Mouse (Mus musculus) retina, adult 2 months (tissue): ENCODE data around the gene Psmd5.
A peak's percentile ranks its signal among the peaks of the same experiment; 100 is the strongest.
"Not testable (repeated sequence)": the region's sequence is repeated elsewhere in the genome, so short reads cannot be mapped to it uniquely, and the experiment has no call there.

ENCODE experiments used
- DNase-seq: peaks from one replicate; pipeline ENCODE4 v3.0.0-alpha.2; 2012; ENCODE audit warnings: low read depth, low spot score

Psmd5 gene

DNA sequence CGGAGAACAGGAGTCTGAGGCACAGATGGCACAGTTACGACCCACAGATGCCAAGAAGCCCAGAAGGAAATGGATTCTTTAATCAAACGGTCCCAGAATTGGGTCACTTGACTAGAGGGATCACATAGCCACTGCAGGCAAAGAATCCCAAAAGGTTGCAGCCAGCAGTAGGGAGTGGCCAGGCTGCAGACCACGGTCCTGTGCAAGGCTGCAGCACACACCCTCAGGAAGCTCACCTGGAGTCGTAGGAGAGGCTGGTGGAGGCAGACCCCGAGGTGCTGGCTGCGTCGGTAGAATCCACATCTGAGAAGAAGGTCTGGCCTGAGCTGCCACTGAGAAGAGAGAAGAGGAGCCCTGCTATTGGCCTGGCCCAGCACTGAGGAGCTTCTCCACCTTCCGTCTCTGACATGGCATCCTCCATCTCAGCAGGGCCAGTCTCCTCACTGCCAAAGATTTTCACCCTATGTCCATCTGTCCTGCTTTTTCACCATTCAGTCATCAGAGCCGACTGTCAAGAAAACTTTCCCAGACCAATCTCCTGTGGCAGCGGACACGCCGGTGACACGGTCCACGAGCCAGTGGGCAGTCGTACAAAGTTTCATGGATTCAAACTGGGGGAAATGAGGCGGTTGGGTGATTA, 22.2 kb upstream of the Psmd5 start:
- no peak for DNase-seq

DNA sequence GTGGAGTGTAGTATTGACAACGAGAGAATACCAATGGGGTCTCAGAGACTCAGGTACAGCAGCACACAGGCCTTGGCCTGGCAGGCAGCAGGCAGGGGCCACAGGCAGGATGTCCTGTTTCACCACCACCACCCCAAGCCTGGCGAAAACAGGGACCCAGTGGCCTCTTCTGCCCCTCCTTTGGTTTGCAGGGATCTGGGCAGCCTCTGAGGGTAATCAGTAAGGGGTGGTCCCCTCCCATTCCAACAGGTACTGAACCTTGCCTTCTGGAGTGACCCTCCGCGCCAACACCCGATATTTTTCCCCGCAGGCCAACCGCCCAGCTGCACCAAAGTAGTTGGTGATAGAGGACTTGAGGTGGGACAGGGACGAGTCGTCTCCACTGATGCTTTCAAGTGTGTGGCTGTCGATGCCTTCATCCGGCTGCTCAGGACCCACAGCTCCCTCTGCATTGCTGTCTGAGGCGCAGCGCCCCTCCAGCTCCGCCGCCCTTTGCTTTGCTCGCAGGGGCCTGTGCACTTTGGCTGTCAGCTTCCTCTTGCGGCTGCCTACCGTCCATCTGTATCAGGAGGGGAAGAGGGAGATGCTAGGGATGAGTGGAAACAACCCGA, 20.8 kb upstream of the Psmd5 start:
- DNase-seq: no peak

DNA sequence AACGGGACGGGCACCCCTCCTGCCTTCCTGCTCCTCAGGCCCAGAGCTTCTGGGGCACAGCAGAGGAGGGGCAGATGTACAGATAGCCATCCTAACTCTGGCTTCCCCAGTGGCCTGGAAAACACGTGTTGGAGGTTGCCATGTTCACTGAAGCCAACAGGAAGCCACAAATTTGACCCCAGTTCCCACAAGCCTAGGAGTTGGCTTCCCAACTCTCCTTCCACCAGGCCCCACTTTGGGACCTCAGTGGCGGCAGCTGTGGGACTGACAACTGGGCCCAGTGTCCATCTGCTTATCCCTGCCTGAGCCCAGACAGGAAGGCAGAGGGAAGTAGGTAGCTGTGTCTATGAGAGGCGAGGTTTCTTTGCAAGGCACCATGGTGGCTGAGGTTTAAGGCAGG, 19.2 kb upstream of the Psmd5 start:
- no peak for DNase-seq

DNA sequence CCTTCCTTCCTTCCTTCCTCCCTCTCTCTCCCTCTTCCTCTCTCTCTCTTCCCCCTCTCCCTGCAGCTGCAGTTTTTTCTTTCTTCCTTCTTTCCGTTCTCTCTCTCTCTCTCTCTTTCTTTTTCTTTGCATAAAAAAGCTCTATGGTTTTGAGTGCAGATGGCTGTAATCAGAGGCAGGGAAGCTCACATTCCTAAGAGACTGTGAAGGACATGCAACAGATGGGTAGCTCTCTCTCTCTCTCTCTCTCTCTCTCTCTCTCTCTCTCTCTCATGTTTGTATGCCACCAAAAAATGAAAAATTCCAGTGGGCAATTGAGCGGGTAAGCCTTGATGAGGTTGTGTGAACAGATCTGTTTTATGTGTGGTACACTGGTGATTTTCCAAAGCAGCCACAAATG, 9.4 kb upstream of the Psmd5 start:
- DNase-seq: no peak

DNA sequence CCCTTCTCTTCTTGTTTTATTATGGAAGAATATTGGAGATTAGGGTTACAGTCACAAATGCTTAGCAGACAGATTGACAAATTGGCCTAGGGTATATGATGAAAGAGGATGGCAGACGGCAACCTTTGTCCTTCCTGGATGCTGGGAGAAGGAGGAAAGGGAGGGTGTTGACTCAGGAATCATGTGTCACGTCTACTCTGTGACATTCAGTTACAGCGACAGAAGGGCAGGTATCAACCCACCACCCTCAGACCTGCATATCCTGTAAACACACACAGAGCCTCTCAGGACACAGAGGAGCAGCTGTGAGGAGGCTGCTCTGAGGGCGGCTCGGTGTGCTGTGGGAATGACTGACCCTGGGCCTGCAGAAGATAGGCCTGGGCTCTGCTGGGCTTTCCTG, 8.4 kb upstream of the Psmd5 start:
- DNase-seq: no peak

DNA sequence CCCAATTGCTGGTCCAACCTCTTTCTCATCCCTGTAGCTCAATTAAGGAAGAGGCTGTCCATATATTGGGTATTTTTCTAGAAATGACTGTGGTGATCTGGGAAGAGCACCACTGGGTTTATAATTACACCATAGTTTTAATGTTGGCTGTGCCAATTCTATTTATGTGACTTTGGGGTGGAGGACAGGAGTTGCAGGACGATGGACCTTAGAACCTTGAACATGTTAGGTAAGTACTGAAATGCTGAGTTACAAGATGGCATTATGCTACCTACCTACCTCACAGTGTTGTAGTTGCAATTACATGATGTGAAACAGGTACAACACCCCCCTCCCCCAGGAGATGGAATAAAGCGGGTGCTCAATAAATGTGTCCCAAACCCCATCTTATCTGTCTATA, 8.0 kb upstream of the Psmd5 start:
- DNase-seq: no peak

DNA sequence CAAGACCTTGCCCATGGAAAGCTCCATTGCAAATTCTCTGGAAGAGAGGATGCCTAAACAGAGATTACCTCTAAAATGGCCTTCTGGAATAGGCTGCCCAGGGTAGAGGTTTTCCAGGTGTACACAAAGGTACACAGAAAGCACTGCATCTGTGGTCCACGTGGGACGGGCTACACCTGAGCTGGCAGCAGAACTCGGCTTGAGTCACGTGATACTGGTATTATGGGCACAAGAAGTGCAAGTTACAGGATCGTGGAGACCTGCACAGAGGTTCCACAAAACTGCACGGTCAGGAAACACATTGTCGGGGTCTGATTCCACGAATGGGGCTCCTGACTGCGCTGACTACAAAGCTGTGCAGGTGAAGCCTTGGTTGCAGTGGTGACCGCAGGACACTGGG, 5.3 kb upstream of the Psmd5 start:
- DNase-seq: no peak

DNA sequence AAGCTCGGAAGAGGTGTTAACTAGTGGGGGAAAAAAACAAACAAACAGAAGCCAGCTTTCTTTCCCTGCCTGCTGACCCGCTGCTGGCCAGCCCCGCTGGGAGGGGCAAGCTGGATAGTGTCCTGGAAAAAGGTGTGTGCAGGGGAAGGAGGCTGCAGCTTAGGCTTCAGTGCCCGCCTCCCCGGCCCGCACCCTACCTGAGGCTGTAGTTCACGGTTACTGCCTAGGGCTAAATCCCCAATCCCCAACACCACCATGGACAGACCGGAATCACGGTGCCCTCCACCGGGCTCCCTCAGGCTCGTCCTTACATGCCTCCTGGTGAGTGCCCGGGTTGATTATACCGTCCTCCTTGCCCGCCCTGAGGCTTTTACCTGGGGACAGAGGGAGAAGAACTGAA, 497 bp downstream of the Psmd5 start, which contains the start of gene Cutal:
Cutal (plus strand) TSS at position 126 of the 400 bp plus-strand sequence.
- DNase-seq: no peak

DNA sequence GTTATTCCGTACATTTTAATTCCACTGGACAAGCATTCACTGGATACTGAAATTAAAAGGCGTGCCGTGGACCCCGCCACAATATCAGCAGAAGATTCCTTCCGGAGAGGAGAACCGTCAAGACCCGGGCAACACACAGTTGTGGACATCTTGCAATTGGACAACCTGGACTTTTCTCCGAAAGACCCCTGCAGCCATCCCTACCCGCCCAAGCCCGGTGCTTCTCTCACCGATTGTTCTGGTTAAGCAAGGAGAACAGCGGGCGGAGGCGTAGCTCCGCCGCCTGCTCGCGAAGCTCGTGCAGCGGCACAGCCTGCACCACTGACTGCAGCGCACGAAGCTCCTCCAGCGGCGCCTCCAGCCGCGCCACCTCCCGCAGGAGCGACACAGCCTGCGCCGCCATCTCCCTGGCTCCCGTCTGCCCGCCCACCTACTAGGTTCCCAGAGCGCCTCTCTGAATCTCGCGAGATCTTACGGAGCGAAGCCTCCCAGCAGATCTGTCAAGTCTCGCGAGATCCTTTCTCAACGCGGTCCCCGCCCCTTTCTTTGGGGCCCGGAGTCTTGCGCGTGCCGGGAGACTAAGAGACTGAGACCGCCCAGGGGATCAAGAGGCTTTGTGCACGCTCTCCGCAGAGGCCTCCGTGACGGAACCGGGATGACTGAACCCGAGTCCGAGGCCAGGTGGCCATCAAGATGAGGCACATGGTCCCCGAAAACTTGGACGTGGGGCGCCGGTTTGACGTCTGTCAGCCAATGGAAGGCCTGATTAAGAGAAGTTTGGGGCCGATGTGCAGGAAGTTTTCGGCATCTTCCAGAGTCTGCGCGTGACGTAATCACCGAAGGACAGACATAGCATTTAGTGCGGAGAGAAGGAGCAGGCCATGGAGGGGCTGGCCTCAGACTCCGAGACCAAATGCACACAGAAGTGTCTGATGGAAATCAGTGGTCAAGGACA, 4.0 kb downstream of the Psmd5 start:
- peak; percentile 99 for DNase-seq

DNA sequence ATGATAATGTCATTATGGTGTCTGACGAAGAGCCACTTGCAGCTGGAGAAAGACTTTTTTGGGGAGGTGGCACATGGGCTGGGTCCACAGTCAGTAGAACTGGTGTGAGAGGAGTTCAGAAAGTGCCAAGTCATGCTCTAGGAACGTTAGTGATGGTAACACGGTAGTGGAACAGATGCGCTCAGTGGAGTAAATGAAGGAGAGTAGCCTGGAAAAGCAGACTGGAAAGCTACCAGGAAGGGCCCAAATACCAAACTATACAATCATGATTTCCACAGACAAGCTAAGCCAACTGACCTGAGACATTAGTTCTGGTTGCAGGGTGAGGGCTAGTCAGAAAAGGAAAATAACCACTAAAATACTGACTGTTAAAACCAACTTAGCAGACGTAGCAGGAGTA, 5.1 kb downstream of the Psmd5 start:
- DNase-seq: no peak

DNA sequence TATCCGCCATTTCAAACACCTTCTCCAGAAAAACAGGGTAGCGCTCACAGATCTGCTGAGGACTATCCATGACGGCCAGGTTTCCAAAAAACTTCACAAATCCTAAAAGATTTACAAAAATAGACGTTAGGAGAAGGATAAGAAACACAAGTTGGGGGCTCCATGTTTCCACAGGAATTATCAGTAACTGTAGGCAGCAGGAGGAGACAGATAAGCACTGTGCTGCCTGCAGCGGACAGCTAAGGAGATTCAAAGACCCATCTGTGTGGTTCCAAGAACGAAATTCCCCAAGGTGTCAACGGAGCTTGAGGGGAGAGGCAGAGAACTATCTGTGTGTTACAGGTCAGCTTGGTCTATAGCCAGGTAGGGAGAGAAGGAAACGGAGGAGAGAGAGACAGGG, 17.0 kb downstream of the Psmd5 start:
- DNase-seq: no peak

DNA sequence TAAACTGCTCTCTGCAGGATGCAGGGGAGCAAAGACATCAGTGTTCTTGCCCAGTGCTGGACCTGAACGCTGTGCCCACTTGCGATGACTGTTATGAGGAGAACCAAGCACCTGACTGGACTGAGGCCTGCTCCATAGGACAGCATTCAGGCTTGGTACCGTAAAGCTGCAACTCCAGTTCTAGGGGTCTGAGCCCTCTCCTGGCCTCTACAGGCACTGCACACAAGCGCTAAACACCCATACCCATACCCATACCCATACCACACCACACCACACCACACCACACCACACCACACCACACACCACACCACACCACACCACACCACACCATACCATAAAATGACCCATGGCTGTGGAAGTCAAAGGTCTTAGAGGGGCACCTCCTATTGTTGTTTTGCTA, 19.5 kb downstream of the Psmd5 start:
- DNase-seq: no peak

DNA sequence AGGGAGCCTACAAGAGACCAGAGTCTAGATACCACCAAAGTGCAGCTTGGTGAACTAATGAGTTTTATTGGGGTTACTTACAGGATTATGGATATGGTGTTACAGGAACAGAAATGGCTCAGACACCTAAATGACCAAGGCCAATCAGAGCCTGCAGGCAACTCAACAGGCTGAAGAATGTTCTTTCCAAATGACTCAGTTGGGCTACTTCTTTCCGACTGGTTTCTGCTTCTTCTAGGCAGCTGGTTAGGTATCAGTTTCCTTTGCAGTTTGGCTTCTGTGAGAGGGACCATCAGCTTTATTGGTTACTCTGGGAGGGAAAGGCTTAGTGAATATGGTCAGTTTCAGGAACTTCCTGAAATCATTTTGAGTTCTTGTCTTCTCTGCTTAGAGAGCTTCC, 27.1 kb downstream of the Psmd5 start:
- no peak for DNase-seq

DNA sequence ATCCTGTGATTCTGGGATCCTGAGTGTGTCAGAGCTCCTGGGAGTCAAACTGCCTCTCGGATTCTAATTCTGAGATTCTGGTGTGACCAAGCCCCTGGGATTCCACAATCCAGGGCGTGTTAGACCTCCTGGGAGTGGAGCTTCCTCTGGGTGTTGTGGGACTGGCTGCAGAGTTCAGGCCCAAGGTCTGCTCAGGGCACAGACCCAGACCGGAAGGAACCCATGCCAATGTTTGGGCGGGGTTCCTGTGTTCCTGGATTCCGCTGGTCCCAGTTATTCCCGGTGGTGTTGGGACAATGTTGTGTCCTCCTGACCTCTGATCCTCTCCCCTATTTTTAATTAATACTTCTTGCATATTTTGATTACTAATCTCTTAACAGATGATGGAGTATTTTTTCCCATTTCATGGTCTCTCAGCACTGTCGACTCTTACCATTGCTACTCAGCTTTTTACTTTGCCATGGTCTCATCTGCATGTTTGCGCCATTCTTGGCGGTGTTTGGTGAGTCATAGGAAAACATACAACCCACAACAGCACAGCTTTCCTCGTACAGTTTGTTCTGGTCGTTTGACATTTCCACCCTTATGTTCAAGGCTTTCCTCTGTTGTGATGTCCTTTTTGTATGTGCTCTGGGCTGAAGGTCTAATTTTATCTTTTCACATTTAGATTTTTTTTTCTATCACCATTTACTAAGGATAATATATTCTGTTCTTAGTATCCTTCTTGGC, 31.4 kb downstream of the Psmd5 start:
- DNase-seq: no peak

DNA sequence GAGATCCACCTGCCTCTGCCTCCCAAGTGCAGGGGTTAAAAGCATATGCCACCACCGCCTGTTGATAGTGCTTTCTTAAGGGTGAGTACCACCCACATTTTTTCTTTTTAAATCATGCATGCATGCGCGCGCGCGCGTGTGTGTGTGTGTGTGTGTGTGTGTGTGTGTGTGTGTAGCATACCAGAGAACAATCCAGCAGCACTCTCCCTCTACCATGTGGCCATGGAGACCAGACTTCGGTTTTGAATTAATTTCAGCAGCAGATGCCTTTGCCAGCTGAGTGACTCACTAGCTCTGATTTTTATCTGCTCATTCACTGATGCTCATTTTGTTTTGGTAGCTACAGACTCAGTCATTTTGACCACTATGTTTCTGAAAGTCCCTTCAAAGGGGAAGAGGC, 33.1 kb downstream of the Psmd5 start:
- no peak for DNase-seq

DNA sequence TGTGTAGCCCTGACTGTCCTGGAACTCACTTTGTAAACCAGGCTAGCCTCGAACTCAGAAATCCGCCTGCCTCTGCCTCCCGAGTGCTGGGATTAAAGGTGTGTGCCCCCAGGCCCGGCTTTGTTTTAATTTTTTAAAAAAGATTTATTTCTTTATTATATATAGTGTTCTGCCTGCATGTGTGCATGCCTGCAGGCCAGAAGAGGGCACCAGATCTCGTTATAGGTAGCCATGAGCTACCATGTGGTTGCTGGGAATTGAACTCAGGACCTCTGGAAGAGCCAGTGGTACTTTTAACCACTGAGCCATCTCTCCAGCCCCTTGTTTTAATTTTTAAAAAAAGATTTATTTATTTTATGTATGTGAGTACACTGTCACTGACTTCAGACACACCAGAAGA, 34.6 kb downstream of the Psmd5 start:
- DNase-seq: not testable (repeated sequence)

DNA sequence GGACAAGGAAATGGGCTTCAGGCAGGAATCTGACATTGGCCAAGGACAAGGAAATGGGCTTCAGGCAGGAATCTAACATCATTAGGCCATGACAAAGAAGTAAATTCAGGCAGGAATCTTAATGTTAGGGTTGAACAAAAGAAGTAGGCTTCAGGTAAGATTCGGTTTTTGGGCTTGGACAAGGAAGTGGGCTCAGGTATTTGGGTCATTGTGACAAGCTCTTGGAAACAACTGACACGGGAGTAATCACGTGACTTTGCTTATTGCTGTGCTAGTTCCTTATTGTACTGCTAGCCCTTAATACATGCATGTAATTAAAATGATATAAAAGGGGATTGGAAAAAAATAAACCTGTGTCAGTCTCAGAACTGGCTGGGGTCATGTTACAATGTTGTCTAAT, 39.1 kb downstream of the Psmd5 start:
- no peak for DNase-seq

DNA sequence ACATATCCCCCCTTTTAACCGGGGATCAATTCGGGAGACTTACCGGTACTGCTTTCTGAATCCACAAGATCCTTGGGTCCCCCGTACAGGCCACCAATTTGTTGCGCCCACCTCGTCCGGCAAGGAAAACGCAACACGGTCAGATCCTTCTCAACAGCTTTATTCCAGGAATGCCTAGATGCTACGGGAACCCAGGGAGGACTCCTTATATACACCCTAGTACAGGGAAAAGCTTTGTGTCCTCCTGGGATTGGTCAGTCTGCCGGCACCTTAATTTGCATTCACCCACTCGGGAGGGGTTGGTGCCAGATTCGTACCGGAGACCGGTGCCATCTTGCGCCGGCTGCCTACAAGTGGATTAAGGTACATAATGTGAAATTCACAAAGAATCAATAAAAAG, 41.1 kb downstream of the Psmd5 start:
- DNase-seq: no peak

DNA sequence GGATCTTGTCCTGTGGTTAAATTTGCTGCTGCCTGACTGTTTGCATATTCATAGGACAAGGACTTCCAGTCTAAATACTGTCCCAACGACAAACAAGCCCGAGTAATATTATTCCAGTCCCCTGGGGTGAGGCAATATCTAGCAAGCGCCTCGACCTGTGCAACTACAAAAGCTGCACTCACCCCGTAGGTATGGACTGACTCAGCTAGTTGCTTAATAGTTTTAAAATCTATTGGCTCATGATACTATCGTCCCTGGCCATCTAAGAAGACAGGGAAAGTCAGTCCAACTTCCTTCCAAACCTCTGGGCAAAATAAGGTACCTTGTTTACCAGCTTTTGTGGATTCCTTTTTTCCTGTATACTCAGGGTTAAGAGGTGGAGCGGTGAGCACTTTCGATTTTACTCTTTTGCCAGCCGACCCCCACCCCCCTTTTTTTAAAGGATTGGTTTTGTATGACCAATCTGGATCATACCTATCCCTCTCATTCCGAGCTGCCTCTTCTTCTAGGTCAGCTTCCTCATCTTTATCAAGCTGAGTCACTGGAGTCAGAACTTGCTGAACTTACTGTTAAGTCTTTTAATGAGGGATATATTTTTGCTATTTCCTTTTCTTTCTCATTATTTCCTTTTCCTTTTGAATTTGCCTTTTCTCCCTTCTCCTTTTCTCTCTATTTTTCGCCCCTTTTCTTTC, 41.9 kb downstream of the Psmd5 start, which contains the start of gene Gm34653:
Gm34653 (plus strand) TSS at position 242 of the 692 bp plus-strand sequence.
- DNase-seq: not testable (repeated sequence)

DNA sequence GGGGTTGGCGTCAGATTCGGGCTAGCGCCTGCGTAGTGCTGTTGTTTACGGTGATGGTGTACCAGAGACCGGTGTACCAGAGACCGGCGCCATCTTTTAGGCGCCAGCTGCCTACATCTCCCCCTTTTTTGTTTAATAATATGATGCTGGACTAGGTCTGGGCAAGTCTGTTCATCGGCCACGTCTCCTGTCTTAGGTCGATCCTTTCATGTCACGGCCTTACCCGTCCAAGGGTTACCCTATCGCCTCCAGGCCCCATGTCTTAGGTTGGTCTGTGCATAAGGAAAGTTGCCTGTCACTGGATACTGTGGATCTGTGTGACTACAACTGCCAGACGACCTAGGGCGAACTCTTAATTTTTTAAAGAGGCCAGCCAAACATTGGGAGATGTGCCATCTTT, 44.7 kb downstream of the Psmd5 start:
- not testable (repeated sequence) for DNase-seq

DNA sequence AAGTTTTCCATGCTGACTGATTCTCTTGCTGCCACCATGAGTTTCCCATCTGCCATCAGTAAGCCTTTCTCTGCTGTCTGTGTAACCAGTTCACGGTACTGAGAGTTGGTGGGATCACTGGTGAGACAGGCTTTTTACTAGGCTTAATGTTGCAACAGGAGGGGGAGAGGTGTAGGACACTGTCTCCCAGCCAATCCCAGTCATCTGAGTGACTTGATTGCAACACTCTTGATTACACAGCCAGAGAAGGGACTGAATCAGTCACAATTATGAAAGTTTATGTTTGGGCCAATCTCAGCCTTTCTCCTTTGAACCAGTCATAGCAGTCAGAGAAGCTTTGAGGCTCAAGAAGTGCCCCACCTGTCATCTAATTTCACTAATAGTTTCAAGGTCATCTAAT, 46.7 kb downstream of the Psmd5 start:
- DNase-seq: no peak
